Mouse (Mus musculus): ENCODE measurements around the gene G6pc2.

DNA sequence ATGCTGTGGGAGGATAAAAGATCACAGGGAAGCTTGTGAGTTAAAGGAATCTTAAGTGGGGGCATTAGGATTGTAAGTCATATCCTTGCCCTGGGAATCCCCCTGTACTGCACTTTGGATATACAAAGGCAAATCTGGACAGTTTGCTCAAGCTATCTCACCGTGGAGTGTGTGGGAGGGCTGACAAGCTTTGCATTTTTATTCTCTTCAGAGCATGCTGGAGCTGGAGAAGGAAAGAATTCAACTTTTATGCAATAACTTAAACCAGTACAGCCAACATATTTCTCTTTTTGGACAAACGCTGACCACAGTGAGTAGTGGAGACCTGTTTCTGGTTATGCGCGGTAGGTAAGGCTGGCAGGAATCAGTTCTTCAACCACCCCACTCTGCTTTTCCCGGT is 35.6 kb upstream of the G6pc2 start:
- no peak for TF ChIP-seq POLR2A (IDR thresholded peaks at IDR 0.05; ENCODE audit: low read depth, low read length)
- no peak for TF ChIP-seq CTCF (conservative IDR thresholded peaks at IDR 0.05; ENCODE audit: insufficient read depth, insufficient read length, low read depth, low read length)
